In genomic region chr16:88204400-88204799, GRCm38 (mm10) we compare ENCODE assay signal across 8 mouse cellular contexts.
A peak's percentile ranks its signal among the peaks of the same experiment; 100 is the strongest.
DNase-seq lines count a peak whose midpoint lies in the region; ATAC-seq and TF ChIP-seq lines count a peak whose summit lies in the region.

No protein-coding gene starts in this region.

- H3K9me3 ChIP-seq in MEL (replicated peaks; ENCODE audit: insufficient read depth, low read length), result no peaks in the 10 kb centered on the region
- H3K9me3 ChIP-seq in forebrain, embryonic 14.5 days (replicated peaks; ENCODE audit: control insufficient read depth, low read length), result no peaks in the 10 kb centered on the region
- H3K9me3 ChIP-seq in midbrain, embryonic 12.5 days, result no peaks in the 10 kb centered on the region

- WGBS in forebrain, embryonic 14.5 days, result 6% methylated on average over 5 of the region's 5 CpGs
- WGBS in midbrain, embryonic 12.5 days, result 7% methylated on average over 5 of the region's 5 CpGs
- 3% methylated on average over 5 of the region's 5 CpGs for WGBS in small intestine, adult 2 months

- H3K36me3 ChIP-seq in MEL (ENCODE audit: control insufficient read depth in 1 of 2, insufficient read depth in 2 of 2, low read length in 2 of 2), result no peaks in the 10 kb centered on the region
- no peaks in the 10 kb centered on the region for H3K36me3 ChIP-seq in forebrain, embryonic 14.5 days (ENCODE audit: control insufficient read depth, insufficient read depth, low read length)
- H3K36me3 ChIP-seq in midbrain, embryonic 12.5 days, result no peaks in the 10 kb centered on the region
- no peaks in the 10 kb centered on the region for H3K36me3 ChIP-seq in small intestine, adult 2 months (ENCODE audit: control insufficient read depth, insufficient read depth, low read length)

- no peak overlapping the region for H3K4me3 ChIP-seq in MEL (ENCODE audit: control insufficient read depth in 1 of 2, insufficient read depth in 1 of 2, low read depth in 2 of 2, low read length in 2 of 2)
- no peak overlapping the region for H3K4me3 ChIP-seq in forebrain, embryonic 14.5 days (ENCODE audit: low read depth, low read length)
- no peak overlapping the region for H3K4me3 ChIP-seq in midbrain, embryonic 12.5 days
- H3K4me3 ChIP-seq in small intestine, adult 2 months (ENCODE audit: low read depth, low read length), result no peak overlapping the region

- no peaks in the 10 kb centered on the region for H3K79me2 ChIP-seq in MEL (ENCODE audit: control insufficient read depth, insufficient read depth, low read length, poor library complexity)

- no peak for TF ChIP-seq EP300 in MEL (IDR thresholded peaks at IDR 0.05; ENCODE audit: low read depth in 1 of 2, low read length in 2 of 2)

- peak; percentile 49 to 72 (median 58) for TF ChIP-seq CTCF in MEL (IDR thresholded peaks at IDR 0.05 in 2 of 3, conservative IDR thresholded peaks at IDR 0.05 in 1 of 3; ENCODE audit: control insufficient read depth in 1 of 3, insufficient read depth in 1 of 3, low read depth in 2 of 3, low read length in 3 of 3, poor library complexity in 1 of 3, severe bottlenecking in 1 of 3)
- peak; percentile 98 for TF ChIP-seq CTCF in brain, embryonic 14.5 days (IDR thresholded peaks at IDR 0.05; ENCODE audit: borderline replicate concordance, extremely low read depth, insufficient read depth, insufficient read length)
- peak; percentile 96 for TF ChIP-seq CTCF in small intestine, adult 2 months (IDR thresholded peaks at IDR 0.05; ENCODE audit: extremely low read depth, insufficient read length, insufficient replicate concordance, low read depth, low read length)

- ATAC-seq in forebrain, embryonic 14.5 days, result peak; percentile 85
- ATAC-seq in midbrain, embryonic 12.5 days (ENCODE audit: low FRiP score, low read depth), result peak; percentile 80; the same call in 1 of the 2 replicates
- ATAC-seq in erythroblast, adult 5-6 weeks (replicated peaks; ENCODE audit: low FRiP score, poor library complexity, severe bottlenecking), result no peak

- peak; percentile 29 for DNase-seq in MEL (ENCODE audit: low read depth, low spot score)
- peak; percentile 82 for DNase-seq in brain, embryonic 14.5 days (ENCODE audit: low read depth)
- DNase-seq in forebrain, embryonic 14.5 days (ENCODE audit: low spot score), result peak; percentile 77
- DNase-seq in induced T-regulatory cell, adult 2 months (ENCODE audit: low read depth), result peak; percentile 26
- DNase-seq in left cerebral cortex, adult 18-20 months (ENCODE audit: low spot score in 2 of 2), result peak; percentile 74 to 75

- no peak overlapping the region for H3K27ac ChIP-seq in MEL (ENCODE audit: control insufficient read depth, low read depth, low read length)
- H3K27ac ChIP-seq in forebrain, embryonic 14.5 days (ENCODE audit: low read depth, low read length), result no peak overlapping the region
- H3K27ac ChIP-seq in midbrain, embryonic 12.5 days (replicated peaks), result no peak overlapping the region
- H3K27ac ChIP-seq in small intestine, adult 2 months (ENCODE audit: insufficient read depth, low read depth, low read length), result no peak overlapping the region

- no peak for TF ChIP-seq POLR2A in MEL (IDR thresholded peaks at IDR 0.05; ENCODE audit: control insufficient read depth in 1 of 2, insufficient read depth in 1 of 2, low read depth in 1 of 2, low read length in 2 of 2, poor library complexity in 1 of 2)
- TF ChIP-seq POLR2A in brain, embryonic 14.5 days (IDR thresholded peaks at IDR 0.05; ENCODE audit: borderline replicate concordance, extremely low read depth, insufficient read depth, insufficient read length, poor library complexity, severe bottlenecking), result no peak
- TF ChIP-seq POLR2A in small intestine, adult 2 months (IDR thresholded peaks at IDR 0.05; ENCODE audit: low read depth, low read length), result no peak

- no peaks in the 10 kb centered on the region for H3K27me3 ChIP-seq in MEL (ENCODE audit: control insufficient read depth in 1 of 2, insufficient read depth in 2 of 2, low read length in 2 of 2)
- no peaks in the 10 kb centered on the region for H3K27me3 ChIP-seq in forebrain, embryonic 14.5 days (replicated peaks; ENCODE audit: control insufficient read depth, insufficient read depth, low read length)
- no peaks in the 10 kb centered on the region for H3K27me3 ChIP-seq in midbrain, embryonic 12.5 days
- no peaks in the 10 kb centered on the region for H3K27me3 ChIP-seq in small intestine, adult 2 months (ENCODE audit: control insufficient read depth, insufficient read depth, low read length)

- H3K4me2 ChIP-seq in forebrain, embryonic 14.5 days (ENCODE audit: low read length), result no peak overlapping the region
- no peak overlapping the region for H3K4me2 ChIP-seq in midbrain, embryonic 12.5 days (replicated peaks)

- no peak overlapping the region for H3K9ac ChIP-seq in MEL (ENCODE audit: control insufficient read depth, low read depth, low read length, poor library complexity, severe bottlenecking)
- no peak overlapping the region for H3K9ac ChIP-seq in forebrain, embryonic 14.5 days (ENCODE audit: low read length)
- H3K9ac ChIP-seq in midbrain, embryonic 12.5 days (replicated peaks), result no peak overlapping the region

- TF ChIP-seq RAD21 in MEL (IDR thresholded peaks at IDR 0.05; ENCODE audit: low read depth, low read length), result peak; percentile 25

- H3K4me1 ChIP-seq in MEL (ENCODE audit: control insufficient read depth in 1 of 2, insufficient read depth in 2 of 2, low read length in 2 of 2), result no peaks in the 10 kb centered on the region
- no peaks in the 10 kb centered on the region for H3K4me1 ChIP-seq in forebrain, embryonic 14.5 days (ENCODE audit: control insufficient read depth, insufficient read depth, low read length)
- H3K4me1 ChIP-seq in midbrain, embryonic 12.5 days, result no peaks in the 10 kb centered on the region
- no peaks in the 10 kb centered on the region for H3K4me1 ChIP-seq in small intestine, adult 2 months (ENCODE audit: control insufficient read depth, insufficient read depth, insufficient read length, low read length)

TF ChIP-seq in MEL, 35 proteins besides CTCF, POLR2A, EP300 and RAD21:
- TF ChIP-seq NRF1 (IDR thresholded peaks at IDR 0.05; ENCODE audit: insufficient read depth, low read depth, low read length, poor library complexity, severe bottlenecking), result no peak
- TF ChIP-seq SMC3 (IDR thresholded peaks at IDR 0.05; ENCODE audit: low read depth, low read length), result peak; percentile 52

Comparison
In these comparisons a context has a peak if more than half of its experiments do, and no peak if none do; other contexts are left out.
1. DNase-seq: peak in every context shown above with its lines; median percentile 82 in brain, embryonic 14.5 days; 77 in forebrain, embryonic 14.5 days; 74 in left cerebral cortex, adult 18-20 months; 29 in MEL; 26 in induced T-regulatory cell, adult 2 months.